Mouse (Mus musculus) embryonic facial prominence, embryonic 11.5 days (tissue): ENCODE data around the gene Neu4. TPM values are rescaled to one million over a fixed set of nuclear protein-coding genes. Genes with fewer than 3 reads are reported as not detected.
A peak's percentile ranks its signal among the peaks of the same experiment; 100 is the strongest.
"Not testable (repeated sequence)": the region's sequence is repeated elsewhere in the genome, so short reads cannot be mapped to it uniquely, and the experiment has no call there.

Experiments
- ATAC-seq: fragments of 200-750 bp; cut with Nextera tagmentation; replicated peaks from 2 replicates; pipeline ENCODE4 v1.8.0; 2017; ENCODE audit warnings: low read depth; ENCODE audit not compliant: insufficient number of reproducible peaks, low FRiP score, low TSS enrichment
- DNase-seq: peaks from one replicate; pipeline ENCODE4 v3.0.0-alpha.2; 2015; ENCODE audit warnings: low spot score
- H3K27ac ChIP-seq: fragments of 300-500 bp; sonication (generic); replicated peaks from 2 replicates; pipeline ENCODE4 v1.5.1; 2014; ENCODE audit warnings: mild to moderate bottlenecking, low read depth, low read length, control low read depth
- H3K27me3 ChIP-seq: fragments of 300-500 bp; sonication (generic); 2 replicates; pipeline ENCODE4 v1.6.1; 2014; ENCODE audit warnings: mild to moderate bottlenecking, low read length, moderate library complexity, mixed read lengths; ENCODE audit not compliant: control insufficient read depth, insufficient read depth
- H3K36me3 ChIP-seq: fragments of 300-500 bp; sonication (generic); replicated peaks from 2 replicates; pipeline ENCODE4 v1.6.1; 2014; ENCODE audit warnings: low read depth, mild to moderate bottlenecking, low read length, moderate library complexity, mixed read lengths; ENCODE audit not compliant: control insufficient read depth, insufficient read depth
- H3K4me1 ChIP-seq: fragments of 300-500 bp; sonication (generic); 2 replicates; pipeline ENCODE4 v1.6.1; 2014; ENCODE audit warnings: low read length, mixed read lengths; ENCODE audit not compliant: control insufficient read depth, insufficient read depth
- H3K4me2 ChIP-seq: fragments of 300-500 bp; sonication (generic); 2 replicates; pipeline ENCODE4 v1.6.1; 2014; ENCODE audit warnings: low read depth, mild to moderate bottlenecking, control low read depth, low read length, moderate library complexity
- H3K4me3 ChIP-seq: fragments of 300-500 bp; sonication (generic); 2 replicates; pipeline ENCODE4 v1.5.1; 2014; ENCODE audit warnings: low read depth, low read length, control low read depth
- H3K9ac ChIP-seq: fragments of 300-500 bp; sonication (generic); replicated peaks from 2 replicates; pipeline ENCODE4 v1.6.1; 2014; ENCODE audit warnings: mild to moderate bottlenecking, control low read depth, low read length
- H3K9me3 ChIP-seq: fragments of 300-500 bp; sonication (generic); replicated peaks from 2 replicates; pipeline ENCODE4 v1.6.1; 2016; ENCODE audit warnings: mild to moderate bottlenecking, low read length, inconsistent platforms, mixed read lengths; ENCODE audit not compliant: control insufficient read depth
- WGBS: fragments of 180-500 bp; shearing (Covaris S2); extraction: QIAGEN DNeasy Blood & Tissue Kit; methylation state at CpG from one replicate; pipeline ENCODE4 v1.1.7; 2014; 5-methylcytosine and 5-hydroxymethylcytosine counted together
- polyA plus RNA-seq: library from polyadenylated mRNA; unstranded; fragments of >200 nt; fragmentation: Nextera tagmentation; extraction: Ambion mirVana; gene quantifications from 2 replicates; pipeline ENCODE4 v1.2.1, GENCODE M21; 2014

Gene Neu4
- polyA plus RNA-seq, 1 experiment from 2014 or later: not detected

- DNase-seq, H3K9me3 ChIP-seq, H3K9ac ChIP-seq, H3K27me3 ChIP-seq, H3K4me3 ChIP-seq, H3K36me3 ChIP-seq, H3K27ac ChIP-seq, H3K4me1 ChIP-seq, H3K4me2 ChIP-seq, ATAC-seq: not testable (repeated sequence)
- 78% methylated on average over 2 of the region's 2 CpGs for WGBS
These were observed 29.2 kb upstream of the Neu4 start for GRCm38 (mm10) chr1:93991068-93991467.

GRCm38 (mm10) chr1:93991491-93991890 lies 28.8 kb upstream of the Neu4 start:
- H3K9me3 ChIP-seq, H3K9ac ChIP-seq, H3K36me3 ChIP-seq, H3K27me3 ChIP-seq, DNase-seq, H3K4me2 ChIP-seq, ATAC-seq, H3K27ac ChIP-seq, H3K4me3 ChIP-seq, H3K4me1 ChIP-seq: not testable (repeated sequence)
- 95% methylated on average over 3 of the region's 3 CpGs for WGBS

GRCm38 (mm10) chr1:94001023-94001422 lies 19.2 kb upstream of the Neu4 start:
- no peaks in the 10 kb centered on the region for H3K27me3 ChIP-seq
- H3K36me3 ChIP-seq: no peaks in the 10 kb centered on the region
- no peak overlapping the region for H3K4me2 ChIP-seq
- ATAC-seq (no peak), DNase-seq (no peak)
- H3K9me3 ChIP-seq: no peaks in the 10 kb centered on the region
- H3K4me3 ChIP-seq: no peak overlapping the region
- no peak overlapping the region for H3K27ac ChIP-seq
- no peak overlapping the region for H3K9ac ChIP-seq
- H3K4me1 ChIP-seq: no peaks in the 10 kb centered on the region
- WGBS: 86% methylated on average over 2 of the region's 2 CpGs

GRCm38 (mm10) chr1:94005954-94006506 lies 14.2 kb upstream of the Neu4 start:
- H3K9ac ChIP-seq, H3K4me3 ChIP-seq, ATAC-seq, H3K9me3 ChIP-seq, H3K36me3 ChIP-seq, DNase-seq, H3K4me1 ChIP-seq, H3K27me3 ChIP-seq, H3K27ac ChIP-seq, H3K4me2 ChIP-seq: not testable (repeated sequence)
- 66% methylated on average over 2 of the region's 2 CpGs for WGBS

GRCm38 (mm10) chr1:94008826-94009225 lies 11.4 kb upstream of the Neu4 start:
- not testable (repeated sequence) for H3K9me3 ChIP-seq, H3K4me3 ChIP-seq, H3K9ac ChIP-seq, H3K27ac ChIP-seq, H3K36me3 ChIP-seq, H3K4me1 ChIP-seq, ATAC-seq, H3K4me2 ChIP-seq, H3K27me3 ChIP-seq
- peak; percentile 2 for DNase-seq
- 78% methylated on average over 15 of the region's 19 CpGs for WGBS

GRCm38 (mm10) chr1:94011643-94012042 lies 8.6 kb upstream of the Neu4 start:
- H3K27me3 ChIP-seq: no peaks in the 10 kb centered on the region
- no peak overlapping the region for H3K9ac ChIP-seq
- DNase-seq (no peak), ATAC-seq (no peak)
- H3K4me2 ChIP-seq: no peak overlapping the region
- WGBS: 68% methylated on average over 3 of the region's 3 CpGs
- no peak overlapping the region for H3K4me3 ChIP-seq
- no peaks in the 10 kb centered on the region for H3K4me1 ChIP-seq
- H3K9me3 ChIP-seq: no peaks in the 10 kb centered on the region
- H3K36me3 ChIP-seq: no peaks in the 10 kb centered on the region
- H3K27ac ChIP-seq: no peak overlapping the region

GRCm38 (mm10) chr1:94027506-94028108 lies 7.4 kb downstream of the Neu4 start:
- H3K27me3 ChIP-seq: no peaks in the 10 kb centered on the region
- no peaks in the 10 kb centered on the region for H3K9me3 ChIP-seq
- H3K9ac ChIP-seq: no peak overlapping the region
- no peaks in the 10 kb centered on the region for H3K36me3 ChIP-seq
- 87% methylated on average over 12 of the region's 12 CpGs for WGBS
- no peak overlapping the region for H3K27ac ChIP-seq
- ATAC-seq (no peak), DNase-seq (no peak)
- no peaks in the 10 kb centered on the region for H3K4me1 ChIP-seq
- H3K4me3 ChIP-seq: no peak overlapping the region
- no peak overlapping the region for H3K4me2 ChIP-seq

- Histone ChIP-seq H3K4me2 (no peak overlapping the region), H3K9ac (no peak overlapping the region), H3K27me3 (no peaks in the 10 kb centered on the region), H3K4me1 (no peaks in the 10 kb centered on the region), H3K9me3 (no peaks in the 10 kb centered on the region), H3K36me3 (no peaks in the 10 kb centered on the region), H3K4me3 (no peak overlapping the region), H3K27ac (no peak overlapping the region)
- no peak for DNase-seq
- no peak for ATAC-seq
- WGBS: 91% methylated on average over 2 of the region's 2 CpGs
These were observed 8.5 kb downstream of the Neu4 start for GRCm38 (mm10) chr1:94028741-94029140.
